Mouse (Mus musculus): ENCODE measurements around the gene Galnt18. TPM values are rescaled to one million over a fixed set of nuclear protein-coding genes. Genes with fewer than 3 reads are reported as not detected.

Gene Galnt18
- polyA plus RNA-seq, 1 experiment from 2014 or later: 29.3 TPM

DNA sequence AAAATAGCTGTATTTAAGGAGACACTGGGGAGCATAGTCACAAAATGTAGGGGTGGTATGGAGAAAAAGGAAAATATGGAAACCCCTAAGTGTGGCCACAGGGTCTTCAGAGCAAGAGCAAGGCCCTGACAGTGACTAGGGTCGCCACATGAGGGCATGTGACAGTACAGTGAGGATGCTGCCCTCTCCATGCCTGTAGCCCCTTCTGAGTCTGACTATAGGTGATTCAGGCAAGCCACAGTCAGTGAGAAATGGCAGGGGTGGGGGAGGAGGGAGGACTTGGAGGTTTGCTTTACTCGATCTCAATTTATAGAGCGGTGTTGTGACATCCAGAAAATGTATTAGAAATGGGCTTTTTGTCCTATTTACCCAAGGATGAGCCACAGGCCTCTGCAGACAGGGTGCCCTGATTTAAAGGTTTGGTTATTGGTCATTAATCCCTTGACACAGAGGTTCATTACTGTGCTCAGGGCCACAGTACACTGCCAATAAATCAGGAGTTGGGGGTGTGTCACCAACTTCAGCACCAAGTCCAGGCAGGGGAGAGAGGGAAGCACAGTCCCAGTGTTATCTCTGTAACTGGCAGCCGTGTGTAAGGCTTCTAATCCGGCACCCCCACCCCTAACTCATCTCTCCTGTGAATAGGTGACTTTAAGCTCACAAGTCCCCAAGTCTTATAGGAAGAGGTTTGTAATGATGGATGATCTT, 287.4 kb downstream of the Galnt18 start:
- Histone ChIP-seq H3K9ac (no peak overlapping the region), H3K27me3 (replicated peaks) (no peaks in the 10 kb centered on the region), H3K4me2 (no peak overlapping the region), H3K4me1 (no peaks in the 10 kb centered on the region), H3K36me3 (no peaks in the 10 kb centered on the region), H3K4me3 (replicated peaks) (no peak overlapping the region), H3K9me3 (no peaks in the 10 kb centered on the region), H3K27ac (no peak overlapping the region)
- 63% methylated on average over 5 of the region's 5 CpGs for WGBS
- ATAC-seq (ENCODE audit: insufficient read depth, low FRiP score, low read depth): no peak

DNA sequence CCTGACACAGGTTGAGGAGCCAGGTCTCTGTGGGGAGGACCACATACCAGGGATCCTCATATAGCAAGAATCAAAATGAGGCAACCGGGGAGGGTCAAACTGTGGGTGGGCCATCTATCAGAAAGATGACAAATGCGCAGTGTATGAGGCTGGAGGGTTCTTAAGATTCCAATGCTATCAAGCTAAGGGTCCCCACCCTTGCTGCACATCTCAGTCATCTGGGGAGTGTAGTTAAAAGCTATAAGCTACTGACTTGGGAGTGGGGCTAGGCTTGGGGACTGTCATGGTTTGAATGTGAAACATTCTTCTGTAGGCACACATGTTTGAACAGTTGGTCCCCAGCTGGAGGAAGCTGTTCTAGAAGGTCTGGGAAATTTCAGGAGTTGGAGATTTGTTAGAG, 288.2 kb downstream of the Galnt18 start:
- Histone ChIP-seq H3K4me3 (replicated peaks) (no peak overlapping the region), H3K36me3 (no peaks in the 10 kb centered on the region), H3K9ac (no peak overlapping the region), H3K27me3 (replicated peaks) (no peaks in the 10 kb centered on the region), H3K27ac (no peak overlapping the region), H3K4me2 (no peak overlapping the region), H3K4me1 (no peaks in the 10 kb centered on the region), H3K9me3 (no peaks in the 10 kb centered on the region)
- no peak; the same call in 1 of the 2 replicates for ATAC-seq (ENCODE audit: insufficient read depth, low FRiP score, low read depth)
- 64% methylated on average over 2 of the region's 2 CpGs for WGBS

GRCm38 (mm10) chr7:111486811-111487333, 292.9 kb downstream of the Galnt18 start:
- Histone ChIP-seq H3K4me2 (no peak overlapping the region), H3K27ac (no peak overlapping the region), H3K9ac (no peak overlapping the region), H3K4me1 (no peaks in the 10 kb centered on the region), H3K9me3 (no peaks in the 10 kb centered on the region), H3K27me3 (replicated peaks) (no peaks in the 10 kb centered on the region), H3K4me3 (replicated peaks) (no peak overlapping the region), H3K36me3 (no peaks in the 10 kb centered on the region)
- WGBS: 57% methylated on average over 3 of the region's 3 CpGs
- ATAC-seq (ENCODE audit: insufficient read depth, low FRiP score, low read depth): no peak

- 83% methylated on average over 4 of the region's 4 CpGs for WGBS
- H3K27me3 ChIP-seq (replicated peaks): no peaks in the 10 kb centered on the region
- H3K27ac ChIP-seq: no peak overlapping the region
- no peaks in the 10 kb centered on the region for H3K36me3 ChIP-seq
- H3K4me3 ChIP-seq (replicated peaks): no peak overlapping the region
- H3K9ac ChIP-seq: no peak overlapping the region
- H3K4me2 ChIP-seq: no peak overlapping the region
- no peaks in the 10 kb centered on the region for H3K4me1 ChIP-seq
- no peak for ATAC-seq (ENCODE audit: insufficient read depth, low FRiP score, low read depth)
- H3K9me3 ChIP-seq: no peaks in the 10 kb centered on the region
These were observed 295.9 kb downstream of the Galnt18 start for GRCm38 (mm10) chr7:111483896-111484295.

GRCm38 (mm10) chr7:111483321-111483720, 296.5 kb downstream of the Galnt18 start:
- Histone ChIP-seq H3K36me3 (no peaks in the 10 kb centered on the region), H3K4me1 (no peaks in the 10 kb centered on the region), H3K27ac (no peak overlapping the region), H3K4me3 (replicated peaks) (no peak overlapping the region), H3K4me2 (no peak overlapping the region), H3K9me3 (no peaks in the 10 kb centered on the region), H3K9ac (no peak overlapping the region), H3K27me3 (replicated peaks) (no peaks in the 10 kb centered on the region)
- ATAC-seq (ENCODE audit: insufficient read depth, low FRiP score, low read depth): no peak
- 88% methylated on average over 3 of the region's 3 CpGs for WGBS

GRCm38 (mm10) chr7:111467715-111468114, 312.1 kb downstream of the Galnt18 start:
- H3K27me3 ChIP-seq (replicated peaks): no peaks in the 10 kb centered on the region
- H3K4me1 ChIP-seq: no peaks in the 10 kb centered on the region
- no peak overlapping the region for H3K27ac ChIP-seq
- H3K9me3 ChIP-seq: no peaks in the 10 kb centered on the region
- H3K4me2 ChIP-seq: no peak overlapping the region
- no peak for ATAC-seq (ENCODE audit: insufficient read depth, low FRiP score, low read depth)
- no peak overlapping the region for H3K9ac ChIP-seq
- WGBS: 70% methylated on average over 5 of the region's 5 CpGs
- H3K36me3 ChIP-seq: no peaks in the 10 kb centered on the region
- no peak overlapping the region for H3K4me3 ChIP-seq (replicated peaks)

DNA sequence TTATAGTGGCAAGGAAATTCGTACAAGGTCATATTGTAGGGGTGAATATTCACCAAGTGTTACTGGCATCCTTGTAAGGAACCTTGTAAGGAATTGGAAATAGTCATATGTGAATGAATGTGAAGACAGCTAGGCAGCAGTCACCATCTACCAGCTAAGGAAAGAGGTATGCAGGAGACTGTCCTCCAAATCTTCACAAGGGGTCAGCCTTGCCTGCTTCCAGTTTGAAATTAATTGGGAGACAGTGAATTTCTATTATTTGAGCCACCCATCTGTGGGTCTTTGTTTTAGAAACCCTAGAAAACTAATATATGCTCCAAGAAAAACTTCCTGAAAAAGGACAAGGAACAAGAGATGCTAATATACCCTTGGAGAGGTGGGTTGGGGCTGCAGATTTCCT, 313.1 kb downstream of the Galnt18 start:
- Histone ChIP-seq H3K4me2 (no peak overlapping the region), H3K4me3 (replicated peaks) (no peak overlapping the region), H3K9me3 (no peaks in the 10 kb centered on the region), H3K9ac (no peak overlapping the region), H3K4me1 (no peaks in the 10 kb centered on the region), H3K27ac (no peak overlapping the region), H3K27me3 (replicated peaks) (no peaks in the 10 kb centered on the region), H3K36me3 (no peaks in the 10 kb centered on the region)
- no peak for ATAC-seq (ENCODE audit: insufficient read depth, low FRiP score, low read depth)
- WGBS: 70% methylated on average over 1 of the region's 1 CpGs

- Histone ChIP-seq H3K4me3 (replicated peaks) (no peak overlapping the region), H3K9ac (no peak overlapping the region), H3K36me3 (no peaks in the 10 kb centered on the region), H3K4me1 (no peaks in the 10 kb centered on the region), H3K27ac (no peak overlapping the region), H3K9me3 (no peaks in the 10 kb centered on the region), H3K27me3 (replicated peaks) (no peaks in the 10 kb centered on the region), H3K4me2 (no peak overlapping the region)
- no peak for ATAC-seq (ENCODE audit: insufficient read depth, low FRiP score, low read depth)
- 47% methylated on average over 3 of the region's 3 CpGs for WGBS
These were observed 313.7 kb downstream of the Galnt18 start for GRCm38 (mm10) chr7:111466121-111466520.

- Histone ChIP-seq H3K27me3 (replicated peaks) (no peaks in the 10 kb centered on the region), H3K4me1 (no peaks in the 10 kb centered on the region), H3K36me3 (no peaks in the 10 kb centered on the region), H3K4me3 (replicated peaks) (no peak overlapping the region), H3K4me2 (no peak overlapping the region), H3K9ac (no peak overlapping the region), H3K27ac (no peak overlapping the region), H3K9me3 (no peaks in the 10 kb centered on the region)
- WGBS: 86% methylated on average over 4 of the region's 4 CpGs
- no peak for ATAC-seq (ENCODE audit: insufficient read depth, low FRiP score, low read depth)
These were observed 320.1 kb downstream of the Galnt18 start for GRCm38 (mm10) chr7:111459716-111460115.

GRCm38 (mm10) chr7:111456007-111456406, 323.8 kb downstream of the Galnt18 start:
- ATAC-seq (ENCODE audit: insufficient read depth, low FRiP score, low read depth): no peak
- H3K9me3 ChIP-seq: no peaks in the 10 kb centered on the region
- no peaks in the 10 kb centered on the region for H3K27me3 ChIP-seq (replicated peaks)
- H3K4me1 ChIP-seq: no peaks in the 10 kb centered on the region
- H3K36me3 ChIP-seq: no peaks in the 10 kb centered on the region
- H3K4me2 ChIP-seq: no peak overlapping the region
- H3K27ac ChIP-seq: no peak overlapping the region
- H3K9ac ChIP-seq: no peak overlapping the region
- no peak overlapping the region for H3K4me3 ChIP-seq (replicated peaks)
- 70% methylated on average over 3 of the region's 3 CpGs for WGBS

DNA sequence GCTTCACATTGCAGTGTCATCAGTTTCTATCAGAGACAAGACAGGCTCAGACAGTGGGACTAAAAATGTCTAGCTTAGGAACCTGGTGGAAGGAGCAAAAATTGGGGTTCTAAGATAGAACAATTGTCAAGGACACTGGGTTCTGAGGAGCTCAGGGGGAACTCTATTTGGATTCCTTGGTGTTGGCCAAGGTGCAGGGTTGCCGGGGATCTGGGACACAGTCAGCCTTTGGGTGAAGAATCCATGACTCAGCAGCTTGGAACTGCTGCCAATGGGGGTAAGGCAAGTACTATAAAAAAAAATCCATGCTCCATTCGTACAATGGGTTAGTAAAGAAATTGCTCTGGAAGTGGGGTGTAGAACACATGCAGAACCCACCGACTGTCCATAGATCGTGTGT, 324.2 kb downstream of the Galnt18 start:
- ATAC-seq (ENCODE audit: insufficient read depth, low FRiP score, low read depth): no peak
- H3K9ac ChIP-seq: no peak overlapping the region
- no peaks in the 10 kb centered on the region for H3K4me1 ChIP-seq
- H3K4me3 ChIP-seq (replicated peaks): no peak overlapping the region
- H3K27ac ChIP-seq: no peak overlapping the region
- 89% methylated on average over 4 of the region's 4 CpGs for WGBS
- no peaks in the 10 kb centered on the region for H3K27me3 ChIP-seq (replicated peaks)
- H3K36me3 ChIP-seq: no peaks in the 10 kb centered on the region
- no peaks in the 10 kb centered on the region for H3K9me3 ChIP-seq
- H3K4me2 ChIP-seq: no peak overlapping the region

DNA sequence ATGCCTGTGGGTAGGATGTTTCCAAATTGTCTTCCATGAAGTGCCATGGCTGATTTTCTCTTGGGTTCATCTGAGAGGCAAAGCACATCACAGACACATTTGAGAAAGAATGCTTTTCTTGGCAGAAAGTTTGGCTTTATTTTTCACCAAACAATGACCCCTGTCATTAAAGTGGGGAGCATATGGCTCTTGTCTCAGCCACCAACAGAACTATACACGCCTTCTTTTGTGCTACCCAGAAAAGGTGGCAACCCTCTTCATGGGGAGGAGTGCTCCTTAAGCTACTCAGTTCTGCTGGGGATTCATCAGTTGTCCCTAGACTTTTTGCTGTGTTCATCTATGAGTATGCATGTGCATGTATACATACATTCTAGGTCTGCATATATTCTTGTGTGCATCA, 327.8 kb downstream of the Galnt18 start:
- no peak for ATAC-seq (ENCODE audit: insufficient read depth, low FRiP score, low read depth)
- Histone ChIP-seq H3K9ac (no peak overlapping the region), H3K27me3 (replicated peaks) (no peaks in the 10 kb centered on the region), H3K27ac (no peak overlapping the region), H3K9me3 (no peaks in the 10 kb centered on the region), H3K4me3 (replicated peaks) (no peak overlapping the region), H3K4me1 (no peaks in the 10 kb centered on the region), H3K4me2 (no peak overlapping the region), H3K36me3 (no peaks in the 10 kb centered on the region)
- 41% methylated on average over 1 of the region's 1 CpGs for WGBS
